Mouse (Mus musculus) heart, postnatal 0 days (tissue): Measurements from ENCODE around the gene Tiam2.

Experiments
- CTCF ChIP-seq: IDR thresholded peaks from 2 replicates; pipeline ENCODE4 v1.5.1; 2016; ENCODE audit warnings: antibody characterized with exemption, control low read depth, low read depth
- EP300 ChIP-seq: IDR thresholded peaks from 2 replicates; pipeline ENCODE4 v1.6.1; 2016; ENCODE audit warnings: antibody characterized with exemption, low read depth

GRCm38 (mm10) chr17:3467636-3468324 lies 141.4 kb downstream of the Tiam2 start:
- TF ChIP-seq EP300 (no peak), CTCF (no peak)
